Mouse (Mus musculus) ES-CJ7 (cell line): ENCODE measurements at regions not wholly inside any gene's neighbourhood (a gene's known extent, or its start where the extent isn't known, plus 50 kb on each side); places are given as distances from the start of the nearest gene placed in this dataset.
A peak's percentile ranks its signal among the peaks of the same experiment; 100 is the strongest.

Experiments used
- DNase-seq: peaks from one replicate; pipeline ENCODE4 v3.0.0; 2011; ENCODE audit warnings: low read depth, low spot score

- DNase-seq = peak; percentile 73
Measured at GRCm38 (mm10) chr15:97620261-97620660, 85.4 kb downstream of the Rpap3 start.

- DNase-seq = no peak
Measured at GRCm38 (mm10) chr15:97619764-97620163, 85.9 kb downstream of the Rpap3 start.

DNA sequence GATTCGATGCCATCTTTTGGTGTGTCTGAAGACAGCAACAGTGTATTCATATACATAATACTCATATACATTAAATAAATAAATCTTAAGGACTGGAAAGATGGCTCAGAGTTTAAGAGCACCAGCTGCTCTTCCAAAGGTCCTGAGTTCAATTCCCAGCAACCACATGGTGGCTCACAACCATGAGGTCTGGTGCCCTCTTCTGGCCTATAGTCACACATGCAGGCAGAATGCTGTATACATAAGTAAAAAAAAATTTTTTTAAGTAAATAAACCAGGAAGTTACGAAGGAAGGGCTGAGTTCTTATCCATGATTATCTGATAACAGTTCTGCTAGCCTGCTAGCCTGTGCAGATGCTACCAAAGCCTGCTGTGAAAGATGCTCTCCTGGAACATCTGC is 93.3 kb downstream of the Rpap3 start:
- DNase-seq = no peak

DNA sequence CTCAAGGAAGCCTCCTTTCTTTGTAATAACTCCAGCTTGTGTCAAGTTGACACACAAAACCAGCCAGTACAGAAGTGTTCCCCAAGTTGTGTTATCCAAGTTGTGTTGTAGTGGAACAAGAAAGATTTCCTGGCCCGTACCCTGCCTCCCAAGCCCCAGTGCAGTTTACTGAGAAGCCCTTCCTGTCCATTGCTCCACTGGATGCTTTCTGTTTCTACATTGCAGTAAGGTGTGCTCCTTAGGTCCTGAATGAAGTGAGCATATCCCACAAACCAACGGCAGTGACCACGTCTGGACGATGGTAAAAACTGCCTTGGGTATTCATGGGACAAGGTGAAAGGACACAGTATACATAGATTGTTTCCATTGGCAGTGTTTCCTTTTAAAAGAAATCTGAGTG is 94.9 kb downstream of the Rpap3 start:
- DNase-seq = no peak

- DNase-seq = no peak
Measured at GRCm38 (mm10) chr15:97609496-97609895, 96.1 kb downstream of the Rpap3 start.

- DNase-seq = no peak
Measured at GRCm38 (mm10) chr15:97608651-97609050, 97.0 kb downstream of the Rpap3 start.

GRCm38 (mm10) chr15:97607617-97608206 is 97.9 kb downstream of the Rpap3 start:
- DNase-seq = no peak

GRCm38 (mm10) chr15:97606630-97607381 is 98.8 kb downstream of the Rpap3 start:
- peak; percentile 95 for DNase-seq

- no peak for DNase-seq
Measured at GRCm38 (mm10) chr15:97606232-97606629, 99.4 kb downstream of the Rpap3 start.

DNA sequence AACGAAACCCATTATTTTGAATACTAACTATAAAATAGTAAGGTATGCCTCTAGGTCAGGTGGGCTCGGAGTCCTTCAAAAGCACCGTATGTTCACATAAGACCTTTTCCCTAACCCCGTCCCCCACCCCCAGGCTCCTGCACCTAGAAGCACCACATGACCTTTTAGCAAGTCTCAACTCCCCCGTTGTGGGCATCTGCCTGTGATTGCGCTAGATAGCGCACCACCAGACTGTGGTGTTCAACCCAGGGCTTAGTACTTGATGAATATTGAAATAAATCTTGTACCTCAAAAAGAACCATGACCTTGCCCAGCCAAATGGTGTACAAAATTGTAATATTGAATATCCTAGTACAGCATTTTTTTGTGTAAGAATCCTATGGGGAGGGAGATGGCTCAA is 99.8 kb downstream of the Rpap3 start:
- DNase-seq = no peak

DNA sequence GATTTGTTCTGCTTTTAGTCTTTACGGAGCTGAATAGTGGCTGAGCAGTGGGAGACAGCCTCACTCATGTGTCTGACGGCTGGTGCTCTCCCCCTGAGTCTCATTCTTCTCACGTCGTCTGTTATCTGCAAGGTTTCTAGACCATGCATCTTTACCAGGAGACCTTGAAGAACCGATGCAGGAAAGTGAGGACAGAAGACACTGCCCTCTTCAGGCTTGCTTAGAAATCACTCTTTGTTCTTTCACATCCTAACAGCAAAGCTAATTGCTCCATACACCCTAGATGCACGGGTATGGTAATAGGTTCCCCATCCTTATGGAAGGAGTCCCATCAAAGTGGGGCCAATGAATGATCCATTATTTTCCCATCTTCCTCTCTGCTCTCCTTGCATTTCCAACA is 102.1 kb downstream of the Rpap3 start:
- DNase-seq = peak; percentile 66

DNA sequence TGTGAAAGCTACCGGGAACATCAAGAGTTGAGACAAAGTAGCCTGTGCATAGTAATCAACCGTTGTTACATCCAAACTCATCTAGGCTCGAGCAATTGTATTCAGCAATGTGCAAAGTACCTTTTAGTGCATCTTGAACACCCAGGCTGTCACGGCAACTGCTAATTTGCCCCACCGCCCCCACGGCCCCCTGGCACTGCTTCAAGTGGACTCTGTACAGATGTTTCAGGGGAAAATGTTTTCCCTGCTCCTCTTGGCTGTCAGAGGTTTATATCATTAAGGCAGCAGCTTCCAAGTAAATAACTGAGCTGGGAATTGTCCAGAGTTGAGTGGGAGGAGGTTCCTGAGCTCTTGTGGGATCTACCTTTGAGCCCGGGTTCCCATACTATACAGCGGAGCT is 107.4 kb downstream of the Rpap3 start:
- DNase-seq = no peak

GRCm38 (mm10) chr15:97596514-97597081 is 109.0 kb downstream of the Rpap3 start:
- no peak for DNase-seq

DNA sequence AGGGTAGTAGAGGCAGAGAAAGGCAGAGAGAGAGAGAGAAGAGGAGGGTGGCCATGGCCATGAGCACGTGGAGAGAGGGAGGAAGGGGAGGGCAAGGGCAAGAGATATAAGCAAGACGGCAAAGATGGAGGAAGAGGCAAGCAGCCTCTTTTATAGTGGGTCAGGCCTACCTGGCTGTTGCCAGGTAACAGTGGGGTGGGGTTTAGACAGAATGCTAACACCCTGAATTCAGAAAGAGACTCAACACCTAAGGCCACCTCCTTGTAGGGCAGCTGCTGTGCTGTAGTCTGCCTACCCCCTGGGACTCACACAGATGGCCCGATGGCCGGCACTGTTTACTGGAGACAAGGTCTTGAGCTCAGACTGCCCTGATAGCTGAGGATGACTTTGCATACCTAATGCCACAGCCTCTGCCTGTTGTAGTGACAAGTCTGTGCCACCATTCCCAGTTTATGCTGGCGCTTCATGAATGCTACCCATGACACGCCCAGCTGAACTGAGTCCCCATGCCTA is 110.3 kb downstream of the Rpap3 start:
- DNase-seq = peak; percentile 81

DNA sequence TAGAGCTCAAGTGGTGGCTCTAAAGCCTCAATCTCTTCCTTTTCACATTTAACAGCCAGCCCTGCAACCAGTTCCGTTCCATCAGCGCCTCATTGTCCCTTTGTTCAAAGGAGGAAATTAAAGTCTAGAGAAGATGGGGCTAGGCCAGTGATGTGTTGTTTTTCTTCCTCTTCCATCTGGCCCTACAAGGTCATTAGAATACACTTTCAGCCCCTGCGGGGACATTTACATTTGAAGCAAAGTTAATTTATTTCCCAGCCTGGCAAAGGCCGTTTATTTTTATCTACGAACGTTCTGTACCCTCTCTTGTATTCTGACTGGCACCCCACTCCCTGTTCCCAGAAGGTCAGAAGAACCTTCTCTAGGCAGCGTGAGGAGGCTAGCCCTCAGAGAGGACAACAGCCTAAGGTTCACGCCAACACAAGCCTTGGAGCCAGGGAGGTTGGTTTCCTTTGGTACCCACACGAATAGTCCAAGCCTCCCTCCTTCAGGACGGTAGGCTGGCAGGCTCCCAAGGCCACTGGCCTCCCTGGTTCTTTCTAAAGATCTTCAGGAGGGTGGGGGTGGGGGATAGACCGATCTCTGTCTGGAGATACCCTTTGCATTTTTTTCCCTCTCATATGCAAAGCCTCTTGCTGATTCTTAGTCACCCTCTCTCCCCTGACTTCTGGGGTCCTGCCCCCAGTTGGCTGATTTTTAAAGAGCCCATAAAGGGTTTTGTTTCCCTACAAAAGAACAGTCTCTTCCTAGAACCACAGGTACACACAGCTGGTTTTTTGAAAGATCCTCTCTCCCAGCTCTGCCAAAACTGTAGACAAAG is 111.6 kb downstream of the Rpap3 start:
- peak; percentile 98 for DNase-seq

DNA sequence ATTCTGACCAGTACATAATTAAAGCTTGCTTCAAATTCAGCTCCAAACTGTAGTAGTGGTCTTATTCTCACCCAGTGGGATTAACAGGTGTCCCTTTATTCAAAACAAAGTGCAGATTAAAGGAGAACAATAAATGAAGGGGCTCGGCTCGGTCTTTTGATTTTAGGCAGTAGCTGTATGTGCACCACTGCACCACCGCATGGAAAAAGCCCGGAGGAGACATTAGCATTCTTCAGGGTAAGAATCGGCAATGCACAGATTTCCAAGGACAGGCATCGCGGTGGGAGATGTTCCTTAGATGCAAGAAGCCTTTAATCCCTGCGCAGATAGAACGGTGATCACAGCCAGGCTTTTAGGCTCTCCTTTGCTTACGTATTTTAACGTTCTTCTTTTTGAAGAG is 112.8 kb downstream of the Rpap3 start:
- DNase-seq = peak; percentile 69

DNA sequence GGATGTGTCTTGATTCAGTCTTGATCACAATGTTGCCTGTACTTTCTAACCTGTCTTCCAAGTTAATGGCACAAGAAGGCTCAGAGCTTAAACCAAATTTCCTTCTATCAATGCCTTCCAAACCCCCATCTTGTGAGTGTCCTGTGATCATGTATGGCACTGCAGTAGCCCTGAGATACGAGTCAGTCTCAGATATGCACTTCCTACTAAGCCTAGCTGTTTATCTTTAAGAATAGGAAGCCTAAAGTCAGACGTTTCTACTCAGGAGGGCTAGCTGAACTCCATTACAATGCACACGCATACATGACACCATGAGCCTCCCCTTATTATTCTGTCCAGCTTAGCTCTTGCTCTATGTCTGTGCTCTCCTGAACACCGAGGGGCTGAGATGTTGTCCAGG is 114.2 kb downstream of the Rpap3 start:
- no peak for DNase-seq

DNA sequence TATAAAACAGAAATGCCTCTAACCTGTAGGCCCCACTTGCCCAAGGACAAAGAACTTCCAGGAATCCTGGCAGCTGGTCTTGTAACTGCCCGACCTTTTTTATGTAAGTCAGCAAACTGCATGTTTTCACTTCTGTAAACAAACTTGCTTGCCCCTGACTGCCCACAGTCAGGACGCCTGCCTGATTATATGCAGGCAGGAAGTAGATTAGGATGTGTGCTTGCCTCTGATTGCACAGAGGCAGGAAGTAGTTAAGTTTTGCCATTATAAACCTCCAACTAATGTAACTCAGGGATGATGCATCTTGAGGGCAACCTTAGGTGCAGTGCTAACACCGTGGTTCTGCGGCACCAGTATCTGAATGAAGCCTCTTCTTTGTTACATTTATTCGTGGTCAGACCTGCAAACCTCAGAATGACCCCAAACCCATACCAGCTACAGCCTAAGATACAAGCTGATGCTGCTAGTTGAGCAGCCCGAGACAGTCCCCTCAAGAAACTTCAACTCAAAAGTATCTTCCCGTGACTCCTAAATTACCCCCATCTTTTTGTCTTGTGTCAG is 114.8 kb downstream of the Rpap3 start:
- DNase-seq = no peak

DNA sequence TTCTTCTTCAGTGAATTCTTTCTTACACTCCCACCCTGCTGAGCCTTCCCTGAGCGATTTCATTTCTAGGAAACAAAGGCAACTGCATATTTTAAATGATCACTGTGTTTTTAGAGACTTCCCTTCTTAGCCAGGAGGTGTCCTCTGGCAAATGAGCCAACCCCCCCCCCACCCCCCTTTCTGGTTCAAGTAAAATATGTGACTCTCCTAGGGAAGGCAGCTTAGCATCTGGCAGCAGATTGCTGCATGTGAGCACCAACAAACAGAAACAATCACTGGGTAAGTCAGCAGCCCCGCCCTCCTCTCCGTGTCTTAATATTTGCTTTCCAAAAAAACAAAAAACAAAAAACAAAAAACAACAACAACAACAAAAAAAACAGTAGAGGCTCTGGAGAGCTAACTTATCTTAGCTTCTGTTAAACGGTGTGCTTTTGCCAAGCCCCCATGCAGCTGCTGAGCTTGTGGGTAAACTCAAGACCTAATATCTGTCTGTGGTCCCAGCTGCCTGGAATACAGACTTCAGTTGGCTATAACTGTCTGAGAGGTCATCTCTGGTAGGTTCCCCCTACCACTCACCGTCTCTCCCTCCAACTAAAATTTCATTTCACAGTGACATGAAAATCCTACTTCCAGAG is 117.9 kb downstream of the Rpap3 start:
- no peak for DNase-seq

GRCm38 (mm10) chr15:97581724-97582154 is 123.9 kb downstream of the Rpap3 start:
- peak; percentile 93 for DNase-seq

DNA sequence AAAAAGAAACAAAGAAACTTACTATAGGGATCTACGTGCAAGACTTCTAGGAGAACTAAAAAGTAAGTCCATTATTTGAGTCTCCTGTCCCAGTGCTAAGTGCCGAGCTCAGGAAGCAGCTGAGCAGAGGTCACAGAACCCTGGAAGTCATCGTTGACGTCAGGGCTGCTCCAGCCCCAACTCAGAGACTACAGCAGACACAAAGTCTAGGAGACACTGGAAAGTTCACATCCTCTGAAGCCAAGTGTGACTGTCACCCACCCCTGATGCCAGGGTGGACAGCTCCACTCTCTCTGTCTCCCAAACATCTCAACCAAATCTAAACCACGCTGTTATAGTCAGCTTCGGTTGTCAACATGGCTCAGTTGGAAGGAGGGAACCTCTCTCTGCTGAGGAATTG is 124.9 kb downstream of the Rpap3 start:
- no peak for DNase-seq
